Mouse (Mus musculus): ENCODE results near the gene Epb41l1.
"Not testable (repeated sequence)": the region's sequence is repeated elsewhere in the genome, so short reads cannot be mapped to it uniquely, and the experiment has no call there.

The Epb41l1 gene

DNA sequence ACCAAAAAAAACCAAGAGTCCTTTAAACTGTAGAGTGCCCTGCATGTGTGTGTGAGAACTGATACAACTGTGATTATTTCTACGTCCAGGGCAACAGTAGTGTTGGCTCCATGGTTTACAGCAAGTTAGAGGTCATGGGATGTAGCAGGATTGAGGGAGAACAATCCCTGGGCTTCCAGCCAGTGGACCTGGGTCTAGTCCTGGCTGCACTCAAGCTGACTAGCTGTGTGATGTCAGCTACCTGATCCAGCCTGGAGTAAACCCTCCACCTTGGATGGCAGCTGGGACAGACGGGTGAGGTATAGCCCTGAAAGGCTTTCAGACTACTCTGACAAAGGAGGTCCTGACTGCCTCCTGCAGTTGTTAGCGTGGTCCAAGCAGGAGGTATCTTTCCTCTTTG, 62.1 kb downstream of the Epb41l1 start:
- DNase-seq (ENCODE audit: extremely low read depth, low read depth, low spot score), result no peak

DNA sequence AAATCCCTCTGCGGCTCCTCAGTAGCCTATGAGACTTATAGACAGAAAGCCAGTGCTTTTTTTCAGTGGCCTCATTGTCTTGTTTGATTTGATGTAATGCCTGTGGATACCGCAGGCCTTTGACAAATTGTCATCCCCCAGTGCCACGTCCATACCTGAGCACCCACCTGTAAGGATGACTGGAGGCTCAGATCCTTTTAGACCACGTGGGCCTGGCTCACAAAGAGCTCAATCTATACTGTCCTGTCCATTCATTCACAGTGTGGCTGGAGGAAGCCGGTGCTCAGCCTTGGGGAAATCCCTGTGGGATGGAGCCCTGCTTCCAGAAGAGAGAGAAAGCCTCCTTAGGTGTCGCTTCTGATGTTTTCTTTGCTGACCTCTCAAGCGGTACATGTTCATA, 62.5 kb downstream of the Epb41l1 start:
- no peak for DNase-seq (ENCODE audit: extremely low read depth, low read depth, low spot score)

- peak; percentile 34 for DNase-seq (ENCODE audit: extremely low read depth, low read depth, low spot score)
Observed at GRCm38 (mm10) chr2:156486086-156486751, 65.5 kb downstream of the Epb41l1 start.

- DNase-seq (ENCODE audit: extremely low read depth, low read depth, low spot score), result no peak
Observed at GRCm38 (mm10) chr2:156487589-156488160, 67.0 kb downstream of the Epb41l1 start.

DNA sequence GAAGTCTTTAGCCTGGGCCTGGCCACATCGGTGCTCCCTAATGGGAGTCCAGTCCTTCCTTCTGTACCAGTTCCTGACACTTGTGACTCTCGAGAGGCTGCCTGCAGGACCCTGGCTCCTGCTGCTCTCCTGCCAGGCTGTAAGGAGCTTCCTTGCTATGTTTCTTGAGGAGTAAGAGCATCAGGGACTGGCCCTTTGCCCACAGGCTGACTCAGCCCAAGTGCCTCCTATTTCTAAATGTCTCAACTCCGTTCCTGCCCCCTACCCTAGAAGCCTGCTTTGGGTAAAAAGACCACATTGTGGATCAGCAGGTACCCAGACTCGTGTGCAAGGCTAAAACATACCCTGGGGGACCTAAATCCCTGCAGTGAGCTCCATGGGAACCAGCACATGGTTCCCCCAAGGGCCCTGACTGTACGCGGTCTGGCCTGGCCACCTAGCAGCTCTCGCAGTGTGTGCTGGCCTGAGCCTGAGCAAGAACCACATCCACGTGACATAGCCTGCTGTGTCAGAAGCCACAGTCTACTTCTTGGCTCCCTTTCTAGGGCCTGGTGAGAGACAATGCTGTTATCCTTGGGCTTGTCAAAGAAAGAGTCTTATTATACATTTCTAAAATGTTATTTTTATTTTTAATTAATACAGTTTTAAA, 67.6 kb downstream of the Epb41l1 start:
- no peak for DNase-seq (ENCODE audit: extremely low read depth, low read depth, low spot score)

DNA sequence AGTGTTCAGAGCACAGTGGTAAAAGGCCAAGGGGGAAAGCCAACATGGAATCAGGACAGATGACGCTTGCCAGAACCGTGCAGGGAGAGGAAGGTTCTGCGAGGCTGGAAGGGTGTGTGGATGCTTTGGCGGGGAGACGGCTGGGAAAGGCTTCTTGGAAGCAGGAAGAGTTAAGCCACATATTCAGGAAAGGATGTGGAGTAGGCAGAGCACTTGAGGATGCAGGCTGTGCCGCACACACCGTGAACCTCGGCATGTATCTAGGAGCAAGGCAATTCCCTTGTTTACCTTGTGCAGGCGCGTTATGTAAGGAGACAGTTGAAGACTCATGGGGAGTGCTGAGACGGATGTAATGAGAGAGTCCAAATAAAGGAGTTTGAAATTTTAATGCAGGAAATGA, 69.5 kb downstream of the Epb41l1 start:
- DNase-seq (ENCODE audit: extremely low read depth, low read depth, low spot score), result no peak

DNA sequence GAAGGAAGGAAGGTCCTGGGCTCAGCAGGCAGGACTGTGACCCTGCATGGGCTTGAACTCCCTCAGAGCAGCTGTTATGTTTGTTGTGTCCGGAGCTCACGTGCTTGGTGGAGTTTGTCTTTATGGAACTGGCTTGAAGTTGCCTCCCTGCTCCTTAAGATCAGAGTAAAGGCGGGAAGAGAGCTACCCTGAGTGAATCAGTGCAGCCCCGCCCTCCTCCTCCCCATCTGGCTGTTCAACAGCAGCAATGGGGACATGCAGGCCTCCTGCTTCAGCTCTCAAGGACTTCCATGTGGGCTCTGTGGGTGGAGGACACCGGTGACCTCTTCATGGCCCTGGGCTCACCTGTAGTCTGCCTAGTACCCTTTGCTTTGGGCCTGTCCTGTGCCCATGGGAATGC, 71.1 kb downstream of the Epb41l1 start:
- no peak for DNase-seq (ENCODE audit: extremely low read depth, low read depth, low spot score)

GRCm38 (mm10) chr2:156493766-156494165, 73.1 kb downstream of the Epb41l1 start:
- DNase-seq (ENCODE audit: extremely low read depth, low read depth, low spot score), result no peak

DNA sequence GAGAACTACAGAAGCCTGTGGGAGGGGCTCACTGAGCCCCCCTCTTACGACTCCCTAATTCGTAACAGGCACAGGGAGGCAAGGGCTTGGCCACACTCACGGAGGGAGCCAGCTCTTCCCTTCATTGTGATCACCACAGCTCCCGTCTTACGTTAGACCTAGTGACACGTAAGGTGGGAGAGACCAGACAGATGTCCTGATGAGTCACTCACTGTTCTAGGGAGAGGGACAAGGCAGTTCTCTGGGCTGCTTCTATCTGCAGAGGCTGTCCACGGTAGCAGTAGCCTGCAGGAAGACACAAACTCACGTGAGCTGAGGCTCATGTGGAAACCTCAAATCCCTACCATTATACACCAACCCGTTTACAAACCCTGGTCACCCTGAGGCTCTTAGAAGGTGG, 73.8 kb downstream of the Epb41l1 start:
- DNase-seq (ENCODE audit: extremely low read depth, low read depth, low spot score), result no peak

- DNase-seq (ENCODE audit: extremely low read depth, low read depth, low spot score), result no peak
Observed at GRCm38 (mm10) chr2:156494875-156495274, 74.2 kb downstream of the Epb41l1 start.

- DNase-seq (ENCODE audit: extremely low read depth, low read depth, low spot score), result no peak
Observed at GRCm38 (mm10) chr2:156496816-156497566, 76.3 kb downstream of the Epb41l1 start.

GRCm38 (mm10) chr2:156497915-156498314, 77.2 kb downstream of the Epb41l1 start:
- DNase-seq (ENCODE audit: extremely low read depth, low read depth, low spot score), result no peak

GRCm38 (mm10) chr2:156501025-156501424, 80.3 kb downstream of the Epb41l1 start:
- DNase-seq (ENCODE audit: extremely low read depth, low read depth, low spot score), result no peak

GRCm38 (mm10) chr2:156505533-156505932, 84.8 kb downstream of the Epb41l1 start:
- DNase-seq (ENCODE audit: extremely low read depth, low read depth, low spot score), result no peak

- DNase-seq (ENCODE audit: extremely low read depth, low read depth, low spot score), result no peak
Observed at GRCm38 (mm10) chr2:156512028-156512427, 91.3 kb downstream of the Epb41l1 start.

DNA sequence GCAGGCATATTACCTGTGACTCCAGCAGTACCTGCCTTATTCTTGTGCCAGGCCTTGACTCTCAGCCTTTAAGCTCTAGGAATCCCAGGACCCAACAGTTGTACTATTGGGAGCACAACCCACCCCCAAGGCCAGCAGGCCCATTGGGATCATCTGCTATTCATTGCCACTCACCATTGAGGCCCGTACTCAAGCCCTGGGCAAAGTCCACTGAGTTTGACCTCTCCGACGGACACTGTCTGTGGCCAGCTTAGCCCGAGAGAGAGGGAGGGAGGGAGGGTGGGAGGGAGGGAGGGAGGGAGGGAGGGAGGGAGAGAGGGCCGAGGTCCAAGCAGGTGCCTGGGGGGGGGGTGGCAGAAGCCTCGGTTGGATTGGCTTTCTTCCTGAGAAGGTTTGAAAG, 91.9 kb downstream of the Epb41l1 start:
- no peak for DNase-seq (ENCODE audit: extremely low read depth, low read depth, low spot score)

GRCm38 (mm10) chr2:156515102-156515501, 94.4 kb downstream of the Epb41l1 start:
- DNase-seq (ENCODE audit: extremely low read depth, low read depth, low spot score), result no peak

- no peak for DNase-seq (ENCODE audit: extremely low read depth, low read depth, low spot score)
Observed at GRCm38 (mm10) chr2:156515565-156516185, 95.0 kb downstream of the Epb41l1 start.

GRCm38 (mm10) chr2:156516678-156517077, 96.0 kb downstream of the Epb41l1 start:
- not testable (repeated sequence) for DNase-seq (ENCODE audit: extremely low read depth, low read depth, low spot score)

GRCm38 (mm10) chr2:156518306-156518705, 97.6 kb downstream of the Epb41l1 start:
- no peak for DNase-seq (ENCODE audit: extremely low read depth, low read depth, low spot score)

DNA sequence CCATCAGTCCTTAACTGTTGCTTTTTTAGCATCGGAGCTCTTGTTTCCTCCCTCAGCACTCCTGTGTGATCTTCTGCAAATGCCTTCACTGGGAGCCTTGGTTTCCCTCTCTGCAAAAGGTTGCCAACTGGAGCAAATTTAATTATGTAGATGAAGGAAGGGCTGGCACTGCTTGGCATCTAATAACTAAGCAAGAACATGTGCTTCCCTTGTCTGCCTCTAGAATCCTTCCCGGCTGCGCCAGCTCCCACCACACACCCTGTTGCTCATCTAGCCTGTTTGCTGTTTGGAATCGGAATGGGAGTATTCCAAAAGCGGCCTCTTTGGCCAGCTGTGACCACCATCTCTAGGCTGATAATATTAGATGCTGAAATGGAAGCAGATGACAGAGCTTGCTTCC, 98.9 kb downstream of the Epb41l1 start:
- DNase-seq (ENCODE audit: extremely low read depth, low read depth, low spot score), result no peak
